ENCODE assay signal across 8 mouse cellular contexts in genomic region chr7:70346951-70347617, GRCm38 (mm10). TPM values are rescaled to one million over a fixed set of nuclear protein-coding genes. Genes with fewer than 3 reads are reported as not detected.
DNase-seq lines count a peak whose midpoint lies in the region; ATAC-seq and TF ChIP-seq lines count a peak whose summit lies in the region.

No protein-coding gene starts in this region.

- ATAC-seq in megakaryocyte progenitor cell, adult 5-6 weeks (replicated peaks; ENCODE audit: poor library complexity): no peak

- H3K4me1 ChIP-seq in testis, adult 2 months (ENCODE audit: control insufficient read depth, insufficient read depth, low read length): peaks cover 30% of the 10 kb centered on the region
- peaks cover 94% of the 10 kb centered on the region for H3K4me1 ChIP-seq in midbrain, embryonic 10.5 days

- H3K9me3 ChIP-seq in midbrain, embryonic 10.5 days (replicated peaks): no peaks in the 10 kb centered on the region

- intact Hi-C loops in gastrocnemius, adult 2 months (cut with DNase I): loop anchor here (2.0 to 10.0 kb wide), 2 partner anchors 16 to 1028 kb away; no protein-coding TSS in a partner anchor
- intact Hi-C loops in gastrocnemius, postnatal 14 days (cut with DNase I; ENCODE audit: low total_unique reads): loop anchor here (5.0 kb wide), 1 partner anchor 1525 kb away; no protein-coding TSS in a partner anchor

- WGBS in midbrain, embryonic 10.5 days: 4% methylated on average over 20 of the region's 20 CpGs

- H3K36me3 ChIP-seq in testis, adult 2 months (ENCODE audit: control insufficient read depth, insufficient read depth, low read length): no peaks in the 10 kb centered on the region
- no peaks in the 10 kb centered on the region for H3K36me3 ChIP-seq in midbrain, embryonic 10.5 days

- H3K27me3 ChIP-seq in testis, adult 2 months (ENCODE audit: control insufficient read depth, insufficient read depth, low read length): no peaks in the 10 kb centered on the region
- peaks cover 85% of the 10 kb centered on the region for H3K27me3 ChIP-seq in midbrain, embryonic 10.5 days (ENCODE audit: low read depth, poor library complexity, severe bottlenecking)

- no peak for TF ChIP-seq POLR2A in testis, adult 2 months (IDR thresholded peaks at IDR 0.05; ENCODE audit: control insufficient read depth, low read depth, low read length)

- no peak for TF ChIP-seq CTCF in gastrocnemius, adult 2 months (IDR thresholded peaks at IDR 0.05)
- no peak for TF ChIP-seq CTCF in testis, adult 2 months (IDR thresholded peaks at IDR 0.05; ENCODE audit: control insufficient read depth, insufficient read depth, insufficient replicate concordance, low read depth, low read length)

- H3K4me3 ChIP-seq in gastrocnemius, adult 2 months: peak overlapping the region; percentile 75
- H3K4me3 ChIP-seq in testis, adult 2 months (ENCODE audit: control insufficient read depth, low read depth, low read length): no peak overlapping the region
- peak overlapping the region; percentile 89 for H3K4me3 ChIP-seq in midbrain, embryonic 10.5 days

- no peak for DNase-seq in gastrocnemius, adult 2 months
- DNase-seq in gastrocnemius, postnatal 14 days: no peak
- DNase-seq in testis, postnatal 10 days (ENCODE audit: low spot score): no peak
- peak; percentile 56 for DNase-seq in midbrain, embryonic 10.5 days (ENCODE audit: low spot score)
- DNase-seq in cerebellum, adult 8-10 months: no peak
- DNase-seq in spleen, postnatal 10 days (ENCODE audit: low spot score in 2 of 2): no peak

- H3K27ac ChIP-seq in gastrocnemius, adult 2 months: peak overlapping the region; percentile 92
- H3K27ac ChIP-seq in testis, adult 2 months (ENCODE audit: control insufficient read depth, insufficient read depth, low read depth, low read length): peak overlapping the region; percentile 53
- peak overlapping the region; percentile 99 for H3K27ac ChIP-seq in midbrain, embryonic 10.5 days (replicated peaks)

RNA-seq across cellular contexts. Expression of gene Nr2f2, which starts 19.5 kb away (rescaled TPM):
- total RNA-seq in gastrocnemius, adult 2 months (2021): 10 to 100 TPM; 15.8 to 16.2 TPM
- total RNA-seq in gastrocnemius, postnatal 14 days (2021): 10 to 100 TPM; 22.2 to 30.2 TPM
- polyA plus RNA-seq in testis, adult 2 months (2012; rRNA removed): 11.3 and 14.8 TPM in 2 replicates
- polyA plus RNA-seq in midbrain, embryonic 10.5 days (2016; fragmentation: Nextera tagmentation; extraction: Ambion mirVana): 86.8 and 89.2 TPM in 2 replicates
- not detected in 2 replicates for total RNA-seq in megakaryocyte progenitor cell, adult 5-6 weeks (2015)
- not detected in 2 replicates for total RNA-seq in megakaryocyte progenitor cell, adult 5-6 weeks (2017)

Comparison
In these comparisons a context has a peak if more than half of its experiments do, and no peak if none do; other contexts are left out.
1. RNA of gene Nr2f2, which starts 19.5 kb away (total RNA-seq): 22.2 to 30.2 TPM in gastrocnemius, postnatal 14 days and 15.8 to 16.2 TPM in gastrocnemius, adult 2 months; not detected in megakaryocyte progenitor cell, adult 5-6 weeks; every median in the first group is over 10 times any median in the second.
2. Peak in every context shown above with its lines, with median percentiles within 50 percentile points of each other: H3K27ac ChIP-seq.